Comparison of ENCODE assay signal across 1 mouse cellular context in the genomic region with DNA sequence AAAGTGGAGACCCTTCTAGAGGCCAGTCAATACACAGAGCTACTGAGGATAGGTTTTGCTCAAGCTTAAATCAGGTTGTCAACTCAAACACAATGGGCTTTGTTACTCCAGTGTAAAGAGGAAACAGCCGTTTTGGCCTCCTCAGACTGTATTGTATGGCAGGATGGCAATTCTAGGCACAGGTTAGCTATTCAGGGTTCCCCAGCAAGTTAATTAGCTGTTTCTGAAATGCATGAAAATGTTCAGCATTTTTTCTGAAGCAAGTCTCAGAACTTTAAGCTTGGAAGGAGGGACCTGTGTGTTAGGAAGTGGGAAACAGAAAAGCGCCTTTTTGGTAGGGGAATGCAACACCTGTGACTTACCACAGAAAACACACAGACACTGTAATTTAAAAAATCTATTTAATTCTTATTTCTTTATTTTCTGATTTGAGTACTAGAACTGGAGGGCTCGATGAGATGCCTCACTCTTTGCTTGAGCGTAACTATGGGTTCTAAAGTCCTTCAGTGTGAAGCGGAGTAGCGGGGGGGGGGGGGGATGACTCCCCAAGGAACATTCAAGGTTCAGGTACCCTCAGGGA.
TF ChIP-seq lines count a peak whose summit lies in the region.

No protein-coding gene starts in this region.

TF ChIP-seq in CH12.LX, 34 proteins besides CTCF, POLR2A, EP300 and RAD21 (continued from another document):
- TF ChIP-seq USF2 (conservative IDR thresholded peaks at IDR 0.05; ENCODE audit: low read depth, low read length) = no peak
